Mouse (Mus musculus) MEL (cell line): ENCODE results near the gene Traf3. TPM values are rescaled to one million over a fixed set of nuclear protein-coding genes. Genes with fewer than 3 reads are reported as not detected.

Experiments used
- DNase-seq: peaks from one replicate; pipeline ENCODE4 v3.0.0; 2011; ENCODE audit warnings: low read depth, low spot score
- H3K27ac ChIP-seq: 2 replicates; pipeline ENCODE4 v1.5.1; 2012; ENCODE audit warnings: low read depth, mild to moderate bottlenecking, control low read depth, low read length, moderate library complexity; ENCODE audit not compliant: control insufficient read depth
- H3K27me3 ChIP-seq, 2 experiments: fragments of 150-350 bp in 1 of 2; sonication (generic) in 1 of 2; 2 replicates each; pipeline ENCODE4 v1.6.1; 2012; ENCODE audit warnings: low read length in 2 of 2, mild to moderate bottlenecking in 2 of 2, improper control_type of control experiment in 1 of 2, moderate library complexity in 1 of 2; ENCODE audit not compliant: insufficient read depth in 2 of 2, control insufficient read depth in 1 of 2
- H3K36me3 ChIP-seq, 2 experiments: 2 replicates each; pipeline ENCODE4 v1.6.1; 2012 to 2014; ENCODE audit warnings: low read length in 2 of 2, improper control_type of control experiment in 1 of 2, inconsistent platforms in 1 of 2, mild to moderate bottlenecking in 1 of 2; ENCODE audit not compliant: insufficient read depth in 2 of 2, control insufficient read depth in 1 of 2
- H3K4me1 ChIP-seq, 2 experiments: fragments of 150-350 bp in 1 of 2; sonication (generic) in 1 of 2; 2 replicates each; pipeline ENCODE4 v1.6.1; 2012; ENCODE audit warnings: low read length in 2 of 2, improper control_type of control experiment in 1 of 2, mild to moderate bottlenecking in 1 of 2; ENCODE audit not compliant: insufficient read depth in 2 of 2, control insufficient read depth in 1 of 2
- H3K4me3 ChIP-seq, 2 experiments: fragments of 150-350 bp in 1 of 2; sonication (generic) in 1 of 2; 2 replicates each; pipeline ENCODE4 v1.5.1; 2012; ENCODE audit warnings: low read depth in 2 of 2, low read length in 2 of 2, mild to moderate bottlenecking in 2 of 2, moderate library complexity in 2 of 2, control low read depth in 1 of 2, improper control_type of control experiment in 1 of 2; ENCODE audit not compliant: control insufficient read depth in 1 of 2, insufficient read depth in 1 of 2
- H3K79me2 ChIP-seq: 2 replicates; pipeline ENCODE4 v1.6.1; 2012; ENCODE audit warnings: mild to moderate bottlenecking, low read length, moderate library complexity; ENCODE audit not compliant: control insufficient read depth, poor library complexity, insufficient read depth
- H3K9ac ChIP-seq: 2 replicates; pipeline ENCODE4 v1.6.1; 2012; ENCODE audit warnings: low read depth, mild to moderate bottlenecking, control low read depth, low read length, moderate library complexity; ENCODE audit not compliant: control insufficient read depth, poor library complexity, severe bottlenecking
- H3K9me3 ChIP-seq: fragments of 150-350 bp; sonication (generic); replicated peaks from 2 replicates; pipeline ENCODE4 v1.6.1; 2012; ENCODE audit warnings: mild to moderate bottlenecking, low read length, improper control_type of control experiment, moderate library complexity; ENCODE audit not compliant: insufficient read depth
- CHD1 ChIP-seq: IDR thresholded peaks from 2 replicates; pipeline ENCODE4 v1.6.1; 2012; ENCODE audit warnings: low read depth, mild to moderate bottlenecking, inconsistent platforms, low read length, improper control_type of control experiment
- EP300 ChIP-seq, 2 experiments: IDR thresholded peaks; 2 replicates each; pipeline ENCODE4 v1.6.1; 2011; ENCODE audit warnings: improper control_type of control experiment in 2 of 2, low read length in 2 of 2, low read depth in 1 of 2, mild to moderate bottlenecking in 1 of 2
- JUND ChIP-seq: IDR thresholded peaks from 2 replicates; pipeline ENCODE4 v1.6.1; 2011; ENCODE audit warnings: low read depth, mild to moderate bottlenecking, improper control_type of control experiment, low read length
- KAT2A ChIP-seq: conservative IDR thresholded peaks from 2 replicates; pipeline ENCODE4 v1.6.1; 2012; ENCODE audit warnings: low read depth, low read length, improper control_type of control experiment, inconsistent platforms
- MAFK ChIP-seq: IDR thresholded peaks from 2 replicates; pipeline ENCODE4 v1.6.1; 2011; ENCODE audit warnings: low read depth, mild to moderate bottlenecking, low read length, improper control_type of control experiment, borderline replicate concordance
- MAX ChIP-seq: IDR thresholded peaks from 2 replicates; pipeline ENCODE4 v1.6.1; 2011; ENCODE audit warnings: low read length, improper control_type of control experiment
- POLR2AphosphoS5 ChIP-seq: IDR thresholded peaks from 2 replicates; pipeline ENCODE4 v1.6.1; 2012; ENCODE audit warnings: low read depth, borderline replicate concordance, mild to moderate bottlenecking, inconsistent platforms, low read length, moderate library complexity, mixed read lengths
- ZMIZ1 ChIP-seq: IDR thresholded peaks from 2 replicates; pipeline ENCODE4 v1.6.1; 2012; ENCODE audit warnings: low read depth, mild to moderate bottlenecking, inconsistent platforms, low read length, improper control_type of control experiment, moderate library complexity
- ZNF384 ChIP-seq: IDR thresholded peaks from 2 replicates; pipeline ENCODE4 v1.6.1; 2012; ENCODE audit warnings: low read depth, mild to moderate bottlenecking, inconsistent platforms, low read length, improper control_type of control experiment
- polyA plus RNA-seq, 2 experiments: library from polyadenylated mRNA; stranded (reverse) in 1 of 2; unstranded in 1 of 2; fragments of >175 nt in 1 of 2; fragments of >200 nt in 1 of 2; gene quantifications; 2 replicates each; pipeline versions ENCODE4 v1.2.1 to v1.2.4; 2012; ENCODE audit warnings: low replicate concordance in 2 of 2, low read depth in 1 of 2; ENCODE audit not compliant: insufficient read length in 2 of 2, insufficient read depth in 1 of 2, missing spikeins in 1 of 2
- total RNA-seq: library from RNA; depleted of rRNA; stranded (reverse); fragments of 300-350 nt; gene quantifications from 2 replicates; pipeline ENCODE4 v1.2.3, GENCODE M21; 2012

The Traf3 gene
- total and polyA plus RNA-seq, 3 experiments: 21.1 to 40.7 TPM; not detected in 1

DNA sequence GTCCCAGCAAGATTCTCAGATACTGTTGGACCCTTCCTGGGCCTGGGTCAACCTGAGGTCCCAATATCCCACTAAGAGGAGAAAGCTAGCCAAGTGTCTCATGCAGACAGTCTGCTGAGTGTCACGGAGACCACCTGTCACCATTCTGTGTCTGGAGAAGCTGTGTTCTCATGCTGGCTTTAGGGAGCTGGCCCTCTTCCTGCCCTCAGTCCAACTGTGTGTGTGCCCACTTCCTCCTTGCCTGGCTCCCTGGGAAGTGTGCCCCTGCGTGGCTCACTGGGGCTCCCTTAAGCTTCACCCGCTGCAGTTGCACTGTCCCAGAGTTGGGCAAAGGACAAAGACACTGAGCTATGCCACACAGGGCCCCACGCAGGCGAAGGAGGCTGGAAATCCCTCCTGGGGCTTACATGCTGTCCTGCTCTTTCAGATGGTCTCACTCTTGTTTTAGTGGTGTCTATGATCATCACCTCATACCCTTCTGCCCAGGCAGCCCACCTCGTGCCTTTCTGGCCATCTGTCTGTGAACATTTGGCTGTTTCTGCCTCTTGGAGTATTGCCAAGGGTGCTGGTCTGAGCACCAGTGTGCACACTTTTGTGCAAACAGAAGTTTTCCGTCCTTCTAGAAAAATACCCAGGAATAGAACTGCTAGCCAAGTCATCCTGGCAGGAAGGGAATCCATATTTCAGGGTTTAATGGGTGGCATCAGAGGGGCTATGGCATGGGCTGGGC, 13.0 kb upstream of the Traf3 start:
- Histone ChIP-seq H3K4me1 (peaks cover 0 to 9% of the 10 kb centered on the region in 2 experiments; a peak in 3 of 4 replicates), H3K4me3 (no peak overlapping the region), H3K36me3 (peaks cover 0 to 1% of the 10 kb centered on the region in 2 experiments; a peak in 1 of 4 replicates), H3K27ac (no peak overlapping the region), H3K27me3 (no peaks in the 10 kb centered on the region; a peak in 1 of 4 replicates), H3K9ac (no peak overlapping the region), H3K79me2 (no peaks in the 10 kb centered on the region), H3K9me3 (no peaks in the 10 kb centered on the region)
- no peak for DNase-seq
- TF ChIP-seq CHD1: no peak

DNA sequence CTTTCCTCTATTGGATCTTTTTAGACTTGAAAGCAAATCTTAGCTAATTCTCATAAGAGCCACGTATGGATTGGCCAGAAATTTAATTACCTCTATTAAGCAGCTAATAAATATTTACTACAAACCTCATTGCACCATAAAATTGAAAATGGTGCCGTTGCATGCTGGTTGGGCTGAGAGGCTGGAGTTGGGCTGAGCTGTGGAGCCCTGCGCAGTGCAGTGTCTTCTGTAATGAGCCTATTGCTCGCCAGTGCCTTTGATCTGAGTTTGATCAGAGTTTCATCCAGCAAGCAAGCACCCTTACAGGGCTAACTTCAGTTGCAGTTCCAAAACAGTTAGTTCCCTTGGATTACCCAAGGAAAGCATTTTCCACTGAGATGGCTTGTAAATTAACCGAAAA, 12.2 kb upstream of the Traf3 start:
- H3K4me1 ChIP-seq: peaks cover 1 to 12% of the 10 kb centered on the region in 2 experiments; a peak in 2 of 4 replicates
- H3K27me3 ChIP-seq: no peaks in the 10 kb centered on the region; a peak in 1 of 4 replicates

DNA sequence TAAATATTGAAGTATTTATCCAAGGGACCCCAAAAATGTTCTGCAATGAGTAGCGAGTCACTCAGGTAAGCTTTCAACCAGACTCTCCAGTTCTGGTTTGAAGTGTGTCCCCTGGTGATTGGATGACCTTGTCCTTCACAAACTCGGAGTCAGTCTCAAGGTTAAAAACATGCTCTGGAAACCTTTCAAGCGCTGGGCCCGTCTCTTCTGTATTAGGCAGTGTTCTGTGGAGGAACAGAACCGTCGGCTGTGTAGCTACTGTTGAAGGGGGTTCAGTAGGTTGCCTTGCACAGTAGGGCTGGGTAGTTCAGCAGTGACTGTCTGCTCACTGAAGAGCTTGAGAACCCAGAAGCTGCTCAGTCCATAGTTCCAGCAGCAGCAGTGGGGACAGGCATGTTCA, 11.5 kb upstream of the Traf3 start:
- TF ChIP-seq ZMIZ1 (no peak), EP300 (IDR thresholded peaks at IDR 0.05; ENCODE audit: low read depth in 1 of 2, low read length in 2 of 2) (no peak), POLR2AphosphoS5 (no peak), MAFK (no peak), JUND (no peak), ZNF384 (no peak), KAT2A (no peak)
- H3K36me3 ChIP-seq: peaks cover 0 to 5% of the 10 kb centered on the region in 2 experiments; a peak in 1 of 4 replicates
- H3K27ac ChIP-seq: no peak overlapping the region
- H3K27me3 ChIP-seq: no peaks in the 10 kb centered on the region; a peak in 1 of 4 replicates
- DNase-seq: no peak
- H3K9ac ChIP-seq: no peak overlapping the region
- H3K9me3 ChIP-seq: no peaks in the 10 kb centered on the region
- no peaks in the 10 kb centered on the region; the same call in 1 of the 2 replicates for H3K79me2 ChIP-seq
- H3K4me3 ChIP-seq: no peak overlapping the region
- H3K4me1 ChIP-seq: peaks cover 2 to 11% of the 10 kb centered on the region in 2 experiments; a peak in 2 of 4 replicates

More for the DNA sequence above, 12.2 kb upstream of the Traf3 start:
- Histone ChIP-seq H3K9ac (no peak overlapping the region), H3K9me3 (no peaks in the 10 kb centered on the region), H3K4me3 (no peak overlapping the region), H3K27ac (no peak overlapping the region), H3K79me2 (no peaks in the 10 kb centered on the region), H3K36me3 (peaks cover 0 to 5% of the 10 kb centered on the region in 2 experiments; a peak in 1 of 4 replicates)
- no peak for DNase-seq
- TF ChIP-seq MAX (no peak), KAT2A (no peak)
